Mouse (Mus musculus): Measurements from ENCODE around the gene Kifc5b. TPM values are rescaled to one million over a fixed set of nuclear protein-coding genes. Genes with fewer than 3 reads are reported as not detected.

The Kifc5b gene
- polyA plus RNA-seq, 1 experiment from 2014 or later: 2.3 TPM

- H3K4me1 ChIP-seq: peaks cover 88% of the 10 kb centered on the region
- WGBS: 10% methylated on average over 9 of the region's 14 CpGs
- ATAC-seq (ENCODE audit: low FRiP score): 0 out of 2 replicates have a peak, but pooled peaks have one; percentile 42
- H3K36me3 ChIP-seq: no peaks in the 10 kb centered on the region
- H3K4me2 ChIP-seq: peak overlapping the region; percentile 78
- H3K9me3 ChIP-seq (replicated peaks): no peaks in the 10 kb centered on the region
- H3K4me3 ChIP-seq (replicated peaks): peak overlapping the region; percentile 68
- H3K27ac ChIP-seq (replicated peaks): peak overlapping the region; percentile 87
- H3K27me3 ChIP-seq (replicated peaks): no peaks in the 10 kb centered on the region
- peak overlapping the region; percentile 80 for H3K9ac ChIP-seq (replicated peaks)
These were observed 32.2 kb downstream of the Kifc5b start for GRCm38 (mm10) chr17:26949051-26949577.

DNA sequence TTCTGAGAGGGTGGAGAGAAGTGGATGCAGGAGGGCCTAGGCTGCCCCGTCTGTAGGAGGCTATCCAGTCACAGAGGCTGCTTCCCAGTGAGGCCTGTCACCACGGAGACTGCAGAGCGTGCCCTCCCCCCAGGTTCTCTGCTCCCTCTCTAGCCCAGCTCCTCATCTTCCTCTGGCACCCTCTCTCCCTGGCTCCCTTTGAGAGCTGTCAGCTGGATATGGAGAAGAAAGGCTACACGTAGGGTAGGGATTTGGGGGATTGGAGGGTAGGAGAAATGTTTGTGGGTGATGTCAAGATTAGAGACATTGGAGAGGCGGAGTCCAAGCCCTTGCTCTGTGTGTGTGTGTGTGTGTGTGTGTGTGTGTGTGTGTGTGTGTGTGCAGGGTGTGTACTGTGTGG lies 33.0 kb downstream of the Kifc5b start:
- Histone ChIP-seq H3K9me3 (replicated peaks) (no peaks in the 10 kb centered on the region), H3K9ac (replicated peaks) (peak overlapping the region; percentile 80; the same call in 1 of the 2 replicates)

DNA sequence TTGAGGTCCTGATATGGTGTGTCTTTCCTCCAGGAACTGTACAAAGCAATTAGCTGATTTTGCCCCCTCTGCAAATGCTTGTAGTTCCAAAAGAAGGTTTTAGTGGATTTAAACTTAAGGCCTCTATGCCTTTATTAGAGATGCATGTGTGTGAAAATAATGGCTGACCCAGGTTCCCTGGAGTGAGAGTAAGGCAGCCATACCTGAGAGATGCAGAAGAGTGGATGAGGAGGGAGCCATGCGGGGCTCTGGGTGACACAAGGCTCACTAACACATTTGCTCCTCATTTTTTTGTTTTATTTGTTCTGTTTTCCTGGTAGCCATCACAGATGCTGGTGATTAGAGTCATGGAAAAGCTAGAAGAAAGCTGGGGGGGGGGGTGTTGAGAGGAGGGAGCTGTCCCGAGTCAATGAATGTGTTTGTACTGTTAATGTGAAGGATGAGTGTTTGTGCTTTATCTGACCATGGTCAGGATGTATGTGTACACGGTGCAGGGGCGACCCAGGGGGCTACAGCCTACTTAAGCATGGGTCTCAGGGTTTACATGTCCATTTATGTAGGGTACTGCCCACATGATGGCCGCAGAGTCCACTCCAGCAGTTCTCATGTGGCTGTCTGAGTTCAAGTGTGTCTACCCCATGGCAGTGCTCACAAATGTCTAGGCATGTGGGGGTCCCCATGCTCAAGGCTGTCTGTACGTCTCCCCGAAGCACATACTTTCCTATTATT lies 33.8 kb downstream of the Kifc5b start:
- H3K4me1 ChIP-seq: peaks cover 77% of the 10 kb centered on the region

More for the DNA sequence above, 33.0 kb downstream of the Kifc5b start:
- Histone ChIP-seq H3K4me3 (replicated peaks) (peak overlapping the region; percentile 68), H3K27ac (replicated peaks) (peak overlapping the region; percentile 87), H3K36me3 (peaks cover 2% of the 10 kb centered on the region), H3K4me2 (peak overlapping the region; percentile 78), H3K4me1 (peaks cover 85% of the 10 kb centered on the region), H3K27me3 (replicated peaks) (no peaks in the 10 kb centered on the region)
- 41% methylated on average over 5 of the region's 5 CpGs for WGBS
- ATAC-seq (ENCODE audit: low FRiP score): no peak

GRCm38 (mm10) chr17:26951406-26951805 lies 34.5 kb downstream of the Kifc5b start:
- peak overlapping the region; percentile 78 for H3K4me2 ChIP-seq
- WGBS: under 1% methylated on average over 11 of the region's 11 CpGs
- peaks cover 17% of the 10 kb centered on the region for H3K36me3 ChIP-seq
- H3K27ac ChIP-seq (replicated peaks): peak overlapping the region; percentile 72
- no peaks in the 10 kb centered on the region for H3K9me3 ChIP-seq (replicated peaks)
- peak overlapping the region; percentile 68 for H3K4me3 ChIP-seq (replicated peaks)
- peak; percentile 74 for ATAC-seq (ENCODE audit: low FRiP score)
- H3K27me3 ChIP-seq (replicated peaks): no peaks in the 10 kb centered on the region
- H3K4me1 ChIP-seq: peaks cover 70% of the 10 kb centered on the region
- peak overlapping the region; percentile 54 for H3K9ac ChIP-seq (replicated peaks)

More for the DNA sequence above, 33.8 kb downstream of the Kifc5b start:
- Histone ChIP-seq H3K27me3 (replicated peaks) (no peaks in the 10 kb centered on the region), H3K36me3 (peaks cover 10% of the 10 kb centered on the region), H3K9ac (replicated peaks) (peak overlapping the region; percentile 54), H3K9me3 (replicated peaks) (no peaks in the 10 kb centered on the region), H3K4me3 (replicated peaks) (peak overlapping the region; percentile 68), H3K4me2 (peak overlapping the region; percentile 78), H3K27ac (replicated peaks) (peak overlapping the region; percentile 72)
- 35% methylated on average over 7 of the region's 7 CpGs for WGBS
- no peak for ATAC-seq (ENCODE audit: low FRiP score)

DNA sequence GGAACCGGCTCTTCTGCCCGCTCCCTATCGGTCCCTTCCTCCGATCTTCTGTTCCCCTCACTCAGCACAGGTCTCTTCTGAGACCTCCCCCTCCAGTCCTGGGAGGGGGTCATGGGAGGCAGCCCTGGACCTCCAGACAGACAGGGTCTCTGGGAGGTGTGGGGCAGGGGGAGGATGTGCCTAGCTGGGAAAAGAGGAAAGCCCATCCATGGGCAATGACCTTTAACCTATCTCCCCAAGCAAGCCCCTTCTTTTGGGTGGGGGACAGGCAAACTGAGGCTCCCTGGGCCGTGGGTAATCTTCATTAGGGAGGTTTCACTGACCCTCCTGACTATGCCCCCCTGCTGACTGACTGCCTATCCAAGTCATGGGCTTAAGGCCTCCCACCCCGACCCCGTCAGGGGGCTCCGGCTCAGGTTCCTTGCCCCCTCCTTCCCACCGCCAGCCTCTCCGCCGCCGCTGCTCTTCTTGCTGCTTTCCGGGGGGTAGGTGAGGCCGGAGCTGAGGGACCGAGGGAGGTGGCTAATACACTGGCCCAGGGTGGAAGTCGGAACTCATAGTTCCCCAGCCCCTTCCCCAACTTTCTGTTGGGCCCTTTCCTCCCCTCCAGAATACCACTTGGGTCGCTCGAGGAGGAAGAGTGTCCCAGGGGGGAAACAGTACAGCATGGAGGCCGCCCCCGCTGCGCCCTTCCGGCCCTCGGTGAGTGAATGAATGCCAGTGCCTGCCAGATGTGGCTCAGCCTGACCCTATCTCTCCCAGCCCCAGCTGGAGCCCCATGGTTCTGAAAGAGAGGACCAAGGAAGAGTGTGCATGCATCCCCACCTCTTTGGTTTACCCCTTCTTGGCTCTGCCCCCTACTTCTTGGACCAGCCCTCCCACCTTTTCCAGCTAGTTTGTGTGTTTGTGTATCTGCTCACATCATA lies 35.3 kb downstream of the Kifc5b start:
- ATAC-seq (ENCODE audit: low FRiP score): no peak
- H3K9me3 ChIP-seq (replicated peaks): no peaks in the 10 kb centered on the region
- H3K27ac ChIP-seq (replicated peaks): peak overlapping the region; percentile 72; the same call in 1 of the 2 replicates
- 11% methylated on average over 23 of the region's 23 CpGs for WGBS
- no peaks in the 10 kb centered on the region for H3K27me3 ChIP-seq (replicated peaks)
- H3K36me3 ChIP-seq: peaks cover 25% of the 10 kb centered on the region
- peaks cover 62% of the 10 kb centered on the region for H3K4me1 ChIP-seq
- H3K4me2 ChIP-seq: peak overlapping the region; percentile 78
- H3K9ac ChIP-seq (replicated peaks): peak overlapping the region; percentile 54
- peak overlapping the region; percentile 68 for H3K4me3 ChIP-seq (replicated peaks)

DNA sequence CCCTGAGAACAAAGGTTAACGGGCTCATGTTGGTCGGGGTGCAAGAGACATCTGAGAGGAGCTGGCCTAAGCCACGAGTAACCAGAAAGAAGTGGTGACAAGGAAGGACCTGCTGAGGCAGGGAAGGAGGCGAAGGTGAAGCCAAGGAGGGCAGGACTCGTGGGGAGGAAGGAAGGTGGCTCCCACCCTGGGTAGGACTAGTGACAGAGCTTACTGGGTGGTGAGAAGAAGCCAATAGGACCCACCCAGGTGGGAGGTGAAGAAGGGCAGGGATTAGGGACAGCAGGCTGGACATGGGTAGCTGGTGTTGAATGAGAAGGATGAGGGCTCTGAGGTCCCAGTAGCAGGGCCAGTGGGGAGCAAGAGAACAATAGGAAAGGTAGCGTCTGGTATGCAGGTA lies 36.3 kb downstream of the Kifc5b start:
- Histone ChIP-seq H3K27ac (replicated peaks) (no peak overlapping the region), H3K4me2 (peak overlapping the region; percentile 78)
- 24% methylated on average over 6 of the region's 6 CpGs for WGBS

DNA sequence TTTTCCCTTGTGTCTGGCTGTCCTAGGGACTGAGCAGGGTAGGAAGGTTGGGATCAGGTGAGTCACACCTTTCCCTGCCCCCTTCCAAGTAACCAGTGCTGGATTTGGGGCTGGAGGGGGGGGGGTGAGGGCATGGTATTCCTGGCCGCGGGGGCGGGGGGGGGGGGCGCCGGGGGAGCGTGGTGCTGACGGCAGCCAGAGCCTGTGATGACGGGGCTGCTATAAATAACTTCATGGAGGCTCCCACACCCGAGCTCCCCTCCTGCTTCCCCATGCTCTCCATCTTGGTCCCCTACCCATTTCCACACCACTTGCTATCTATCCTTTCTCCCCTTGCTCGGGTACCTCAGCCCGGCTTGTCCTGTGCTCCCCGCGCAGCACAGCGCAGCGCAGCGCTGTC lies 36.8 kb downstream of the Kifc5b start:
- H3K27ac ChIP-seq (replicated peaks): no peak overlapping the region; the same call in 1 of the 2 replicates
- H3K4me3 ChIP-seq (replicated peaks): peak overlapping the region; percentile 3
- whole genome bisulfite sequencing: 17% methylated on average over 12 of the region's 16 CpGs
- H3K9ac ChIP-seq (replicated peaks): peak overlapping the region; percentile 54; the same call in 1 of the 2 replicates
- H3K36me3 ChIP-seq: peaks cover 40% of the 10 kb centered on the region
- H3K9me3 ChIP-seq (replicated peaks): no peaks in the 10 kb centered on the region
- H3K4me2 ChIP-seq: peak overlapping the region; percentile 78
- no peaks in the 10 kb centered on the region for H3K27me3 ChIP-seq (replicated peaks)
- no peak for ATAC-seq (ENCODE audit: low FRiP score)
- peaks cover 55% of the 10 kb centered on the region for H3K4me1 ChIP-seq

More for the DNA sequence above, 36.3 kb downstream of the Kifc5b start:
- no peaks in the 10 kb centered on the region for H3K27me3 ChIP-seq (replicated peaks)
- peak overlapping the region; percentile 54 for H3K9ac ChIP-seq (replicated peaks)
- H3K36me3 ChIP-seq: peaks cover 35% of the 10 kb centered on the region
- no peaks in the 10 kb centered on the region for H3K9me3 ChIP-seq (replicated peaks)
- peaks cover 55% of the 10 kb centered on the region for H3K4me1 ChIP-seq
- no peak for ATAC-seq (ENCODE audit: low FRiP score)
- peak overlapping the region; percentile 3 for H3K4me3 ChIP-seq (replicated peaks)

GRCm38 (mm10) chr17:26956309-26956708 lies 39.4 kb downstream of the Kifc5b start:
- Histone ChIP-seq H3K27me3 (replicated peaks) (no peaks in the 10 kb centered on the region), H3K9me3 (replicated peaks) (no peaks in the 10 kb centered on the region), H3K9ac (replicated peaks) (no peak overlapping the region), H3K4me1 (peaks cover 31% of the 10 kb centered on the region), H3K4me3 (replicated peaks) (no peak overlapping the region), H3K4me2 (no peak overlapping the region), H3K36me3 (peaks cover 66% of the 10 kb centered on the region), H3K27ac (replicated peaks) (no peak overlapping the region)
- WGBS: 84% methylated on average over 5 of the region's 5 CpGs
- no peak for ATAC-seq (ENCODE audit: low FRiP score)

- no peak overlapping the region for H3K4me3 ChIP-seq (replicated peaks)
- no peak overlapping the region for H3K9ac ChIP-seq (replicated peaks)
- peaks cover 25% of the 10 kb centered on the region for H3K4me1 ChIP-seq
- H3K27me3 ChIP-seq (replicated peaks): no peaks in the 10 kb centered on the region
- H3K27ac ChIP-seq (replicated peaks): no peak overlapping the region
- no peak for ATAC-seq (ENCODE audit: low FRiP score)
- no peak overlapping the region for H3K4me2 ChIP-seq
- 91% methylated on average over 18 of the region's 18 CpGs for WGBS
- peaks cover 72% of the 10 kb centered on the region for H3K36me3 ChIP-seq
- H3K9me3 ChIP-seq (replicated peaks): no peaks in the 10 kb centered on the region
These were observed 40.0 kb downstream of the Kifc5b start for GRCm38 (mm10) chr17:26956895-26957294.

- Histone ChIP-seq H3K27me3 (replicated peaks) (no peaks in the 10 kb centered on the region), H3K4me1 (peaks cover 15% of the 10 kb centered on the region), H3K9ac (replicated peaks) (no peak overlapping the region), H3K27ac (replicated peaks) (no peak overlapping the region), H3K9me3 (replicated peaks) (no peaks in the 10 kb centered on the region), H3K4me2 (no peak overlapping the region), H3K36me3 (peaks cover 81% of the 10 kb centered on the region), H3K4me3 (replicated peaks) (no peak overlapping the region)
- no peak for ATAC-seq (ENCODE audit: low FRiP score)
- WGBS: 95% methylated on average over 5 of the region's 5 CpGs
These were observed 41.0 kb downstream of the Kifc5b start for GRCm38 (mm10) chr17:26957872-26958271.

DNA sequence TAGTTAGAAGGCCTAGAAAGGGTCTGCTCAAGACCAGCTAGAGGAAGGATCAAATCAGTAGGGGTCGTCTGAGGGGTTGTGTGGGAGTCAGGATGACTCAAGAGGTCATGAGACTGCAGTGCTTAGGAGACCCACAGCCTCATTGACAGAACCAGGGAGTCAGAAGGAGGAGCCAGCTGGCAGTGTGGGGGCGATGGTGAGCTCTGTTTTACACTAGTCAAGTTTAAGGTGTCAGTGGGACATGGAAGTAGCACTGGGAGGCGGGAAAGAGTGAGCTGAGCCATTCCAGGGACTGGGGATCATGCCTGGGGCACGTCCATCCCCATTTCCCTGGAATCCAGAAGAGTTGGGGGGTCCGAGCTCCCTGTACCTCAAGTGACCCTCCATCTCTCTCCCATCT lies 42.0 kb downstream of the Kifc5b start:
- no peaks in the 10 kb centered on the region for H3K9me3 ChIP-seq (replicated peaks)
- H3K36me3 ChIP-seq: peaks cover 89% of the 10 kb centered on the region
- peaks cover 5% of the 10 kb centered on the region for H3K4me1 ChIP-seq
- H3K4me3 ChIP-seq (replicated peaks): no peak overlapping the region
- no peak for ATAC-seq (ENCODE audit: low FRiP score)
- no peak overlapping the region for H3K27ac ChIP-seq (replicated peaks)
- no peak overlapping the region for H3K9ac ChIP-seq (replicated peaks)
- H3K4me2 ChIP-seq: no peak overlapping the region
- H3K27me3 ChIP-seq (replicated peaks): no peaks in the 10 kb centered on the region
- 77% methylated on average over 5 of the region's 5 CpGs for WGBS

All from neural tube, embryonic 15.5 days (tissue).